Mouse (Mus musculus): Measurements from ENCODE around the gene A4galt.

DNA sequence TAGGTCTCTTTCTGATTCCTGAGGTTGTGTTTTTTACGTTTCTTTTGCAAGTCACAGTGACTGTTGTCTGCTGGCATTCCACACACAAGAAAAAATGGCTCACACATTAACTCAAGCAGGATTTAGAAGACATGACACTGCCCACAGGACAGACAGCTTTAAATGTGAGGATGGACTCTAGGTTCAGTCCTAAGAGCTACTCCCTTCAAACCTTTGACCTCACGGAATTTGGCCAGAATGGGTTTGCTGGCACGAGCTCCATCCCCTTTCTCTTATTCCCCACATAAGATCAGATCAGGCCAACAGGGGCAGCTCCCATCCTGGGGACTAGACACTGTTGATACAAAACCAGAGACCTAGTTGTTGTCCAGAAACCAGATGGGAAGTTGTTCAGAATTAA lies 10.1 kb downstream of the A4galt start:
- no peak for TF ChIP-seq CTCF (IDR thresholded peaks at IDR 0.05; ENCODE audit: low read depth)
- no peak for TF ChIP-seq EP300 (IDR thresholded peaks at IDR 0.05; ENCODE audit: low read depth)

All from liver, embryonic 14.5 days (tissue).